7 mouse cellular contexts compared by ENCODE assay signal in genomic region chr3:53463046-53463764, GRCm38 (mm10). TPM values are rescaled to one million over a fixed set of nuclear protein-coding genes. Genes with fewer than 3 reads are reported as not detected.
DNase-seq lines count a peak whose midpoint lies in the region; ATAC-seq lines count a peak whose summit lies in the region.

Gene Nhlrc3 (minus strand): TSS chr3:53463332.
Gene Proser1 (plus strand): TSS chr3:53463666.

- no peaks in the 10 kb centered on the region for H3K27me3 ChIP-seq in embryonic facial prominence, embryonic 11.5 days (ENCODE audit: control insufficient read depth, insufficient read depth, low read length)
- H3K27me3 ChIP-seq in limb, embryonic 11.5 days (ENCODE audit: control insufficient read depth, insufficient read depth, low read length), result no peaks in the 10 kb centered on the region
- no peaks in the 10 kb centered on the region for H3K27me3 ChIP-seq in midbrain, embryonic 14.5 days (ENCODE audit: control insufficient read depth, insufficient read depth, low read length)

- ATAC-seq in embryonic facial prominence, embryonic 11.5 days (replicated peaks; ENCODE audit: insufficient number of reproducible peaks, low FRiP score, low TSS enrichment, low read depth), result peak; percentile 97
- peak; percentile 97 for ATAC-seq in limb, embryonic 11.5 days (ENCODE audit: insufficient number of reproducible peaks, low FRiP score, low TSS enrichment, low read depth)
- ATAC-seq in midbrain, embryonic 14.5 days (ENCODE audit: low FRiP score, low TSS enrichment), result peak; percentile 99

- under 1% methylated on average over 49 of the region's 52 CpGs for WGBS in embryonic facial prominence, embryonic 11.5 days
- under 1% methylated on average over 52 of the region's 52 CpGs for WGBS in limb, embryonic 11.5 days
- WGBS in midbrain, embryonic 14.5 days, result 0% methylated on average over 51 of the region's 52 CpGs

- H3K4me2 ChIP-seq in embryonic facial prominence, embryonic 11.5 days (ENCODE audit: low read depth, low read length), result peak within 1 kb of the TSS; percentile 65
- H3K4me2 ChIP-seq in limb, embryonic 11.5 days (ENCODE audit: low read depth, severe bottlenecking), result peak within 1 kb of the TSS; percentile 57
- H3K4me2 ChIP-seq in midbrain, embryonic 14.5 days (ENCODE audit: low read length), result peak within 1 kb of the TSS; percentile 83

- DNase-seq in adrenal gland, postnatal 14 days, result peak; percentile 98
- DNase-seq in embryonic facial prominence, embryonic 11.5 days (ENCODE audit: low spot score), result peak; percentile 94
- peak; percentile 99 for DNase-seq in heart, adult 11 months
- peak; percentile 97 for DNase-seq in kidney, adult 18-20 months
- DNase-seq in limb, embryonic 11.5 days (ENCODE audit: low spot score), result peak; percentile 92
- DNase-seq in midbrain, embryonic 14.5 days, result peak; percentile 98
- peak; percentile 90 to 92 for DNase-seq in spleen, adult 18-20 months

- H3K9me3 ChIP-seq in embryonic facial prominence, embryonic 11.5 days (replicated peaks; ENCODE audit: control insufficient read depth, low read length), result no peaks in the 10 kb centered on the region
- H3K9me3 ChIP-seq in limb, embryonic 11.5 days (ENCODE audit: control insufficient read depth, low read length), result no peaks in the 10 kb centered on the region
- H3K9me3 ChIP-seq in midbrain, embryonic 14.5 days (ENCODE audit: control insufficient read depth, low read length), result no peaks in the 10 kb centered on the region

- H3K9ac ChIP-seq in embryonic facial prominence, embryonic 11.5 days (replicated peaks; ENCODE audit: low read length), result peak within 1 kb of the TSS; percentile 90
- peak within 1 kb of the TSS; percentile 87 for H3K9ac ChIP-seq in limb, embryonic 11.5 days (ENCODE audit: low read length)
- H3K9ac ChIP-seq in midbrain, embryonic 14.5 days (replicated peaks; ENCODE audit: low read length), result peak within 1 kb of the TSS; percentile 88

- no peaks in the 10 kb centered on the region; the same call in 1 of the 2 replicates for H3K4me1 ChIP-seq in embryonic facial prominence, embryonic 11.5 days (ENCODE audit: control insufficient read depth, insufficient read depth, low read length)
- H3K4me1 ChIP-seq in limb, embryonic 11.5 days (ENCODE audit: control insufficient read depth, insufficient read depth, low read length), result 0 out of 2 replicates have a peak, but pooled peaks cover 3% of the 10 kb centered on the region
- H3K4me1 ChIP-seq in midbrain, embryonic 14.5 days (ENCODE audit: control insufficient read depth, insufficient read depth, low read length), result peaks cover 23% of the 10 kb centered on the region

- H3K27ac ChIP-seq in embryonic facial prominence, embryonic 11.5 days (replicated peaks; ENCODE audit: low read depth, low read length), result peak within 1 kb of the TSS; percentile 79
- H3K27ac ChIP-seq in limb, embryonic 11.5 days (replicated peaks; ENCODE audit: low read depth, low read length), result peak within 1 kb of the TSS; percentile 79; the same call in 1 of the 2 replicates
- H3K27ac ChIP-seq in midbrain, embryonic 14.5 days (replicated peaks; ENCODE audit: low read depth, low read length), result peak within 1 kb of the TSS; percentile 89

- H3K36me3 ChIP-seq in embryonic facial prominence, embryonic 11.5 days (replicated peaks; ENCODE audit: control insufficient read depth, insufficient read depth, low read depth, low read length), result no peaks in the 10 kb centered on the region
- peaks cover 2% of the 10 kb centered on the region; the same call in 1 of the 2 replicates for H3K36me3 ChIP-seq in limb, embryonic 11.5 days (ENCODE audit: control insufficient read depth, insufficient read depth, low read length)
- H3K36me3 ChIP-seq in midbrain, embryonic 14.5 days (ENCODE audit: control insufficient read depth, insufficient read depth, low read length), result peaks cover 16% of the 10 kb centered on the region

- H3K4me3 ChIP-seq in embryonic facial prominence, embryonic 11.5 days (ENCODE audit: low read depth, low read length), result peak within 1 kb of the TSS; percentile 85
- peak within 1 kb of the TSS; percentile 78 for H3K4me3 ChIP-seq in limb, embryonic 11.5 days (ENCODE audit: low read depth, low read length)
- peak within 1 kb of the TSS; percentile 83 for H3K4me3 ChIP-seq in midbrain, embryonic 14.5 days (replicated peaks; ENCODE audit: low read depth, low read length)

RNA-seq across cellular contexts. Expression of gene Nhlrc3, which starts in this region (rescaled TPM):
- 9.8 and 11.9 TPM in 2 replicates for total RNA-seq in adrenal gland, postnatal 14 days (2021)
- 7.9 and 10.5 TPM in 2 replicates for polyA plus RNA-seq in embryonic facial prominence, embryonic 11.5 days (2014; fragmentation: Nextera tagmentation; extraction: Ambion mirVana)
- polyA plus RNA-seq in limb, embryonic 11.5 days (2014; fragmentation: Nextera tagmentation; extraction: Ambion mirVana), result 7.9 and 9.8 TPM in 2 replicates
- 7.9 and 10.0 TPM in 2 replicates for polyA plus RNA-seq in midbrain, embryonic 14.5 days (2014; fragmentation: Nextera tagmentation; extraction: Ambion mirVana)

RNA-seq across cellular contexts. Expression of gene Proser1, which starts in this region (rescaled TPM):
- 22.4 and 25.6 TPM in 2 replicates for total RNA-seq in adrenal gland, postnatal 14 days (2021)
- 19.5 and 21.4 TPM in 2 replicates for polyA plus RNA-seq in embryonic facial prominence, embryonic 11.5 days (2014; fragmentation: Nextera tagmentation; extraction: Ambion mirVana)
- polyA plus RNA-seq in limb, embryonic 11.5 days (2014; fragmentation: Nextera tagmentation; extraction: Ambion mirVana), result 27.4 and 28.7 TPM in 2 replicates
- 20.9 and 21.8 TPM in 2 replicates for polyA plus RNA-seq in midbrain, embryonic 14.5 days (2014; fragmentation: Nextera tagmentation; extraction: Ambion mirVana)

Comparison
In these comparisons a context has a peak if more than half of its experiments do, and no peak if none do; other contexts are left out.
1. Peak in every context shown above with its lines: DNase-seq, ATAC-seq, H3K4me3 ChIP-seq and H3K27ac ChIP-seq.